Mouse (Mus musculus) ES-E14 (cell line): ENCODE measurements around the gene Med27.

Experiments
- HCFC1 ChIP-seq: IDR thresholded peaks from 2 replicates; pipeline ENCODE4 v1.6.1; 2012; ENCODE audit warnings: low read length, inconsistent platforms, borderline replicate concordance; ENCODE audit not compliant: insufficient read depth
- MAFK ChIP-seq: IDR thresholded peaks from 2 replicates; pipeline ENCODE4 v1.6.1; 2014; ENCODE audit warnings: mild to moderate bottlenecking, low read depth, low read length, inconsistent platforms; ENCODE audit not compliant: insufficient read depth
- ZNF384 ChIP-seq: IDR thresholded peaks from 2 replicates; pipeline ENCODE4 v1.6.1; 2012; ENCODE audit warnings: low read depth, low read length, inconsistent platforms

DNA sequence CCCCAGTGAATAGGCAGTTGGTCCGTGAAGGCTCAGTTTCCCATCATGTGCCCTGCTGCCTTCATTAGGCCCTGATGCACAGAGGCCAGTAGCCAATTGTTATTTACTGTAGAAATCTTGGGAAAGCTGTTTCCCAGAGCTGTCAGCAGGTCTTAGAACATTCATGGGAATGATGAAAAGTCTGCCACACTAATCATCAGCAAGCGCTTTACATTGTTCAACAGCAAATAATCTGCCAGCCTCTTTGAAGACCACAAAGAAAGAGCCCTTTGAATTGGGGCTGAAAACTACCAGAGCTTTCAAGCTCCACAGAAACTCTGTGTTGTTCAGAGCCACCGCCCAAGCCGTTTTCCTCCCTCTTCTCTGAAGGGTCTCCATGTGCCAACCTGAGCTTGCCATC, 106.8 kb downstream of the Med27 start:
- no peak for TF ChIP-seq MAFK
- no peak for TF ChIP-seq HCFC1
- TF ChIP-seq ZNF384 = no peak
